Mouse (Mus musculus) kidney, adult 2 months (tissue): ENCODE data around the gene Ctbp2.

Experiments used
- CTCF ChIP-seq: fragments of 200-500 bp; conservative IDR thresholded peaks from 2 replicates; pipeline ENCODE4 v1.5.1; 2011; ENCODE audit warnings: low read depth, mild to moderate bottlenecking, control low read depth, low read length, moderate library complexity, mixed read lengths; ENCODE audit not compliant: insufficient read depth, insufficient read length
- POLR2A ChIP-seq: fragments of 200-500 bp; IDR thresholded peaks from one replicate; pipeline ENCODE4 v1.6.1; 2011; ENCODE audit warnings: low read depth, low read length, control low read depth

- TF ChIP-seq POLR2A: no peak
- TF ChIP-seq CTCF: no peak
Observed at GRCm38 (mm10) chr7:133056924-133057323, 67.2 kb downstream of the Ctbp2 start.
